Mouse (Mus musculus) duodenum, adult 2 months (tissue): ENCODE measurements around the gene Afmid. TPM values are rescaled to one million over a fixed set of nuclear protein-coding genes. Genes with fewer than 3 reads are reported as not detected.

ENCODE experiments used
- polyA plus RNA-seq: library from polyadenylated mRNA; depleted of rRNA; stranded (reverse); fragments of >200 nt; gene quantifications from 2 replicates; pipeline ENCODE4 v1.2.3, GENCODE M21; 2012; ENCODE audit warnings: low replicate concordance; rRNA removed

Afmid gene
- polyA plus RNA-seq, result 9.9 and 13.1 TPM in 2 replicates

DNA sequence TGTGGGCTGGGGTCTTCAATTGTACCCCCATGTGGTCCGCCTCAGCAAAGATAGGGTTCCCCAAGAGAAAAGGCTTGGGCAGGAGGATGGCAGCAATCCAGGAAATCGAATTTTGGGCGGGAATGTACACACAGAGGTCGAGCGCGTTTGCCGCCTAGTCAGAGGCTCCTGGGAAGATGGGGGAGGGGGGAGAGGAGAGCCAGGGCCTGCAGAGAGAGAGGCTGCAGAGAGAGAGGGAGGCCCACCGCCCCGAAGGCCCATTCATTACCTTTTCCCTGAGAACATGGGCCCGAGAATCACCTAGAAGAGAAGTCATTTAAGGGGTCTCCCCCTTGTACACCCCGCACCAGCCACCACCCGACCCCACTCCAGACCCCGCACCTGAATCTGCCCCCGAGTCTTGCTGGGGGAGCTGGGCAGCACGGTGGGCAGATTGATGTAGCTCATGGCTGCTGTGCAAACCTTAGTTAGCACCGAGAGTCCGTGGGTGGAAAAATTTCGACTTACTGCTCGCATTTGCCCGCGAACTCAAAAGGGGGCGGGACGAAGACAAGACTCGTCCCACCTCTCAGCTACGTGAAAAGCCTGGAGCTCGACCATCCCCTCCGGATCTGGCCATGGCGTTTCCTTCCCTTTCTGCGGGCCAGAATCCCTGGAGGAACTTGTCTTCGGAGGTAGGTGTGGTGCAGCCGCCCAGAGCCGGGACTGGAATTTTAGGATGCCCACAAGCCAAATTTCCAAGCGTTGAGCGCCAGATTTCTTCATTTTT lies at the start of gene Afmid, which contains the start of gene Tk1:
Gene Afmid, plus strand, starts transcription at position 592 of the 769 bp plus-strand sequence.
Gene Tk1, minus strand, starts transcription at position 760 of the 769 bp plus-strand sequence.

DNA sequence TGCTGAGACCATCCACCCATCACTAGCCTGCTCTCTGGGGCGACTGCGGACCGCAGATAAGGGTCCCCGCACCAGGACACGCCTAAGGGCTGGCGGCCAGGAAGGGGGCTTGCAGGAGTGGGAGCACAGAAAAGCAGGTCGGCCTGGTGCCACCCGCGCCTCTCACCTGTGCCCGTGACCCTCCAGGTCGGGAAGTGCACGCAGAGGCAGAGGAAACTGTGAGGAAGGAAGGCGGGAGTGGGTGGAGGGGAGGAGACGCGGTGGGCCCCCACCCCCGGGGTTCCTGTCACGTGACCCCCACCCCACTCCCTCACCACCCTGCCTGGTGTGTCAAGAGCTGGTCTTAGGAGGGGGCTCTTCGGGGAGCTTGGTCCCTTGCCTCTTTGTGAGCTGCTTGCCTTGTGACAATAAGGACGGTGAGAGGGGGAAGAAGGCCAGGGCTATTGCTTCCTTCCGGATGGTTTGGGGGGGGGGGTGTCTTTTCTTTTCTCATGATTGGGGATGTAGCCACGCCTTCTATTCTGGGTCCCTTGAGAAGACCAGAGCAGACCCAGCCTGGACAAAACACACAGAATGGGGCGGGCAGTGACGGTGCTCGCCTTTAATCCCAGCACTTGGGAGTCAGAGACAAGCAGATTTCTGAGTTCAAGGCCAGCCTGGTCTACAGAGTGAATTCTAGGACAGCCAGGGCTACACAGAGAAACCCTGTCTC lies 43.6 kb upstream of the Afmid start, which contains the start of the genes Tmc8 and Tmc6:
Gene Tmc8, plus strand, starts transcription at position 84 of the 712 bp plus-strand sequence.
Gene Tmc6, minus strand, starts transcription at position 206 of the 712 bp plus-strand sequence.

DNA sequence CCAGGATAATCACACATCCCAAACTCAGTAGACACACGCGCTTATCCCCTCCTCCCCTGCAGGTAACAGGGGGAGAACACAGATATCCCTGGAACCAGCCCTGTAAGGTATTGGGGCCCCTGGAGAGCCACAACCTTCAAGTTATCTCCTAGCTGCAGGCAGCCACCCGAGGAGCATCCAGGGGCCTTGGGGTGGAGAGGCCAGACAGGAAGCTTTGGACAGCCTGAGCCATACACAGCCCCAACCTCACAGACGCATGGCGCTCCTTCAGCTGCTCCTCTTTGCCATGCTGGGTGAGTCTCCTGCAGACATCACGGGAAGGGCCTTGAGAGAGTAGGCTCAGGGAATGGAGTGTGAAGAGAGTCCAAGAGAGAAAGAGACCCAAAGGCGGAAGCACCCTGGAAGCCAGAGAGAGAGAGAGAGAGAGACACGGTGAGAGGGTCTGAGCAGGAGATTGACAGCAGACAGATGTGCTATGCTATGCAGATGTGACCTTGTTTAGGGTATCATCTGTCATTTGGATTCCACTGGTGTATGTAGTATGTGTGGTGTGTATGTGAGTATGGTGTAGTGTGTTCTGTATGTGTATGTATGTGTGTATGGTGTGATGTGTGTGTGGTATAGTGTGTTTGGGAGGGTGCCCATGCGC lies 28.1 kb upstream of the Afmid start, which contains the start of gene 6030468B19Rik:
Gene 6030468B19Rik, plus strand, starts transcription at position 150 of the 649 bp plus-strand sequence.

DNA sequence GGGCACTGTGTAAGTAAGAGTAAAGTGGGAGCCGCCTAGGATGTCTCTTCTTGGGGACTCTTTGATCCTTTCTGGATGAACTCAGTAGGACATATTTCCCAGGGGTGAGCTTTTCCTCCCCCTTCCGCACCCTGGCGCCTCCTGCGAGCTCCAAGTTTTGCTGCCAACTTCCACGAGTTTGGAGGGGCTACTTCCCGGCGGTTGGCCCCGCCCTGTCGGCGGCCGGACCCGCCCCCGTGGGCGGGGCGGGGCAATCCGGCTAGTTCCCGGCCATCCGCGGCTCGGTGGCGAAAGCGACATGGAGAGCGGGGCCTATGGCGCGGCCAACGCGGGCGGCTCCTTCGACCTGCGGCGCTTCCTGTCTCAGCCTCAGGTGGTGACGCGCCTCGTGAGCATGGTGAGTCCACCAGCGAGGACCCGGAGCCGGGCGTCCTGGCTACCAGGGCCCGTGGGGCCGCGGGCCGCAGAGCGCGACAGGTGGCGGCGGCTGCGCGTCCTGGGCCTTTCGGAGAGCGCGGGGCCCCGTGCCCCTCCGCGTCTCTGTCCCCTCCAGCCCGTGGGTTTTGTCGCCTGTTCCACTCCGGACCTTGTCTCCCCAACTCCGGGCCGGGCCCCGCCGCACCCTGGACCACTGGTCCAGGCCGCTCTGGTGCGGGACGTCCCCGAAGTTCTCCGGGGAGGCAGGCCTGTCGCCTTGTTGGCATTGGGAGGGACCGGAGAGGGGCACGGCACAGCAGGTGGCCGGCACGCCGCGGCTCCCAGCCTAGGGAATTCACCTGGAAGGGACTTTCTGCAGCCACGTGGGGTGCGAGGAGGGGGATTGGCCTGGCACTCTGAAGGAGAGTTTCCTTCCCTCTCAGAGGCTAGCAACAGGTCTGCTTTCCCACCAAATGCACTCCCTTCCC lies 16.1 kb upstream of the Afmid start, which contains the start of the genes Gm20708 and Syngr2:
Gene Gm20708, plus strand, starts transcription at position 262 of the 905 bp plus-strand sequence.
Gene Syngr2, plus strand, starts transcription at position 262 of the 905 bp plus-strand sequence.

DNA sequence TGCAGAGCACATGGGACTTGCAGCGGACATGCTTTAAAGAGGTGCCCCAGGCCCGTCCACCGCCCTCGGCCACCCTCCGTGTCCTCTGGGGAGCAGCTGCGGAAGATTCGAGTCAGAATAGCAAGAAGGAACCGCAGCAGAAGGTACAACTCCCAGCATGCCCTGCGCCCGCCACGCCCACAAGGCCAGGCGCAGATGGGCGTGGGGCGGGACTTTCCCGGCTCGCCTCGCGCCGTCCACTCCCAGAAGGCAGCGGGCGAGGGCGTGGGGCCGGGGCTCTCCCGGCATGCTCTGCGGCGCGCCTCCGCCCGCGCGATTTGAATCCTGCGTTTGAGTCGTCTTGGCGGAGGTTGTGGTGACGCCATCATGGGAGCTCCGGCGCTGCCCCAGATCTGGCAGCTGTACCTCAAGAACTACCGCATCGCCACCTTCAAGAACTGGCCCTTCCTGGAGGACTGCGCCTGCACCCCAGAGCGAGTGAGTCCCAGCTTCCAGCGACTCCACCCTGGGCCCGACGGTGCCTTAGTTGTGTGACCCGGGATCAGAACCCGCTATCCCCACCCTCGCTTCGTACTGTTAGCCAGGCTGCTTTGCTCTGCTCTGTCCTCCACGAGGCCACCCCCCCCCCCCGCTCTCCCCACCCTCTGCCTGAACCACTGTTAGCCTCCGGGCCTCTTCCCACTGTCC lies 23.4 kb downstream of the Afmid start, which contains the start of gene Birc5:
Gene Birc5, plus strand, starts transcription at position 267 of the 687 bp plus-strand sequence.

DNA sequence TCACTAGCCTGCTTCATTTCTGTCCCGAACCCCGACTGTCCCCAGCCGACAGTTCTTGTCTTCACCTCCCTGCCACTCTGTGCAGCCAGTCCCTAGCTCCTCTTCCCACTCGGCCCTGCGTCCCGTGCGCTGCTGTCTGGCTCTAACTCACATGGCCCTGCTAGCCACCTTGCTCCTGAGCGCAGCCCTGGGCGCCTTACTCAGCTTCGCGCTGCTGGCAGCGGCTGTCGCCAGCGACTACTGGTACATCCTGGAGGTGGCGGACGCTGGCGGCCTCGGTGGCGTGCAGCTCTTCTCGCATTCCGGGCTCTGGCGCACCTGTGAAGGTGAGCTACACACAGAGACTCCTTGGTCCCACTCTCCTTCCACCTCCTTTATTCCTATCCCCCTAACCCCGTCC lies 34.9 kb downstream of the Afmid start, which contains the start of gene Tmem235:
Gene Tmem235, plus strand, starts transcription at position 152 of the 400 bp plus-strand sequence.

DNA sequence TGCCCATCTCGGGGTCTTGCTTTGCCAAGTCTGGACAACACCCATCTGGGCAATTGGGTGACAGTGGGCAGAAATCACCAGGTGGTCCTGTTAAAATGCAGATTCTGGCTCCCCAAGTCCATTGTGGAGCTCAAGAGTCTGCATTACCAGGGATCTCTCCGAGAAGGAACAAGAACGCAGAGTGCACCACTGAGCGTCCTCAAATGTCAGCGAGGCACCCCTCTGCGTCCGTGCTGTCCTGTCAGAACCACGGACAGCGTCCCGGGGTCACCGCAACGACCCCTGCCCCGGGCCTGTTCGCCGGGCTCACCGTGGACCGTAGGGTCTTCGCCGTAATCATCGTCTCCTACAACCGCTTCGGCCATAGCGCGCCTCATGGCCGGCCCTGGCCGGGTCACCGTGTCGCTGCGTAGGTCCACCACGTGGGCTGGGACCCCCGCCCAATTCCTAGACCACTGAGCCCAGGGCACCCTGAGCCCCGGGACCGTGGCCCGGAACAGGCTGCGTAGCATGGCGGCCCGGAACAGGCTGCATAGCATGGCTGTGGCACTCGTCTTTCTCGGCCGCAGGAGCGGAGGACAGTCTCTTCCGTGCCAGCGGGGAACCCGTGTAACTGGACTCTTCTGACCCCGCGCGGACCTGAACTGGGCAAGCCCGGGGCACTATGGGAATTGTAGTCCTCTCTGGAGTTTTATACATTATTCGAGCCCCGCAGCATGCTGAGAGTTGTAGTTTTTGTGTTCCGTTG lies 47.3 kb downstream of the Afmid start, which contains the start of gene Tha1:
Gene Tha1, minus strand, starts transcription at position 621 of the 748 bp plus-strand sequence.

Other genes with a start within 250 kb of the Afmid start
- 6.7 and 8.7 TPM in 2 replicates for gene Tnrc6c, start 171.6 kb upstream of the Afmid start, polyA plus RNA-seq
- 45.0 and 97.1 TPM in 2 replicates for gene Tmc8, start 43.8 kb upstream of the Afmid start, polyA plus RNA-seq
- 61.1 and 63.0 TPM in 2 replicates for gene Tmc6, start 43.7 kb upstream of the Afmid start, polyA plus RNA-seq
- gene 6030468B19Rik, start 28.3 kb upstream of the Afmid start, polyA plus RNA-seq, result 0.23 and 0.49 TPM in 2 replicates
- gene Gm20708, start 16.3 kb upstream of the Afmid start, polyA plus RNA-seq, result not detected in 2 replicates
- 210 and 223 TPM in 2 replicates for gene Syngr2, start 16.3 kb upstream of the Afmid start, polyA plus RNA-seq
- gene Tk1, start 168 bp downstream of the Afmid start, polyA plus RNA-seq, result 42.7 and 62.2 TPM in 2 replicates
- gene Birc5, start 23.3 kb downstream of the Afmid start, polyA plus RNA-seq, result 12.5 and 20.8 TPM in 2 replicates
- gene Tmem235, start 34.8 kb downstream of the Afmid start, polyA plus RNA-seq, result 0.21 TPM in 1 of 2 replicates, not detected in the other
- gene Tha1, start 47.6 kb downstream of the Afmid start, polyA plus RNA-seq, result 26.0 and 66.8 TPM in 2 replicates
- gene Socs3, start 144.1 kb downstream of the Afmid start, polyA plus RNA-seq, result 28.3 and 61.4 TPM in 2 replicates
- gene Pgs1, start 160.4 kb downstream of the Afmid start, polyA plus RNA-seq, result 37.3 and 49.9 TPM in 2 replicates